Mouse (Mus musculus): ENCODE data around the gene Vmn2r106.

The Vmn2r106 gene

DNA sequence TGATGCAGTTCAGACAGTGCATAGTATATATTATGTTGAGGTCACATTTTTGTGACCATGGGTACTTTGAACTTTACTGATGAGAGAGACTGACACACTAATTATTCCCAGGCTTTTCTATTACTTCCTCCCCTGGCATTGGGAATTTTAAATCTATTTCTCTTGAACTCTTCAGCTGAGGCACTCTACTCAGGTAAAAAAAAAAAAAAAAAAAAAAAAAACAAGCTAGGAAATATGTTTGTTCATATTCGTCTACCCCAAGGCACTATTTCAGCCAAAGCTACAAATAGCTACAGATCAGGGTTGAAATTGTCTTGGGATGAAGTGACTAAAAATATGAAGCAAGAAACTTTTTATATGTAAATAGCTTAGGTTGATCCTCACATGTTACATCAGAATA lies at the start of gene Vmn2r106:
Vmn2r106 (minus strand) TSS at position 101 of the 400 bp plus-strand sequence.
- no peak for DNase-seq

DNA sequence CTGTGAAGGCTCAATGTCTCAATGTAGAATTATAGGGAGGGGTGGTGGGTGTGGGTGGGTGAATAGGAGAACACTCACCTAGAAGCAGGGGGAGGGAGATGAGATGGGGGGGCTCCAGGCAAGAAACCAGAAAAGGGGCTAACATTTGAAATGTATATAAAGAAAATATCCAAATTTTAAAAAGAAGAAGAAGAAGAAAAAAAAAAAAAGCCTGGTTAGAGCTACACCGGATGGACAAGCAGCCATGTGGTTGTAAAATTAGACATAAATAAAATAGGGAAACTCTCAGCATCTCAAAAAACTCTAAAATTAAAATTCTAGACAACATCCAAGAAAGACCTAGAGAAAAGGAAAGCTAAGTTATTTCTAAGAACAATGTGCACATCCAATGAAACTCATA lies 20.4 kb upstream of the Vmn2r106 start:
- no peak for DNase-seq

DNA sequence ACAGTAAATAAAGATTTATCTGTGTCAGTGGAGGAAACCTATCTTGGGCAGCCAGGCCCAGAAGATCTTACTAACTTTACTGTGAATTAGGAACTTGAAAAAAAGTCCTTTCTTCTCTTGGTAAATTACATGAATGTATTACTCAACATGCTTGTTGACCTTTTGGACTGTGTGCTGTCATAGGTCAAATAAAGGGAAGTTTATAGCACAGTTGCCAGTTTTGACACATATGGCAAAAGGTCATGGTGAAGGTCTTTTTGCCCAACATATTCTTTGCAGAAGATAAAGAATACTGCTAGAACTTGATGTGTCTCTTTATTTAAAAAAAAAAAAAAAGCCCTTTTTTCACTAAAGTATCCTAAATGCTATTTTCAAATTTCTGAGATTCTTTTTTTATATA lies 1.6 kb upstream of the Vmn2r106 start:
- no peak for DNase-seq

DNA sequence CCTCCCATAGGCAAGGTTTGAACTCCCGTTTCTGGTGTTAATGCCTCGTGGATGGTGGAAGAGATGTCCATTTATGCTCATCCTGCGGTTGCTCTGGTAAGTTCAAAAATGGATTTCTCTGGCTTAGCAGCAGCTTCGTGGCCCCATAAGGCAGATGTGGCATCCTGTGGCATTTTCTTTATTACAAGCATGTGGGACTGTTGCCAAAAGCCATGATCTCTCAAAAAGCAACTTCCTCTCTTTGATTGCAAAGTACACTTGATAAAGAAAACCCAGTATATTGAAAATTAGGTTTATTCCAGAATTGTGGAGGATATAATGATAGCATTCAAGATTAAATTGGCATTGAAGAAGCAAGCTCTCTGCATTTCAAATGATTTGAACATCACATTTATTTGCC lies 29.8 kb downstream of the Vmn2r106 start:
- no peak for DNase-seq

DNA sequence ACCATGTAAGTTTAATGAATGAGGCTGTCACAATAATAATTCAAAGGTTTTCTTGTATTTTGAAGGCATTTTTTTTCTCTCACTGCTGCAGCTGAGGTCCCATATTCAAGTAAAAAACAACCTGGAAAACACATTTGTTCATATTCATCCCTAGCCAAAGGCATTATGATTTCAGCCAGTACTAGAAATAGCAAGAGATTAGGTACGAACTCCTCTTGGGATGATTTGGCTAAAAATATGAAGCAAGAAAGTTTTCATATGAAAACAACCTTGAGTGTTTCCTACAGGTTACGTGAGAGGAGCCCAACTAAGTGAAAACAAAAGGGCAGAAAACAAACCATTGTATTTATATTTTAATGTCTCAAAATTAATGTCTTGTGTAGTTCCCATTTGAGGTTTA lies 50.4 kb downstream of the Vmn2r106 start, which contains the start of gene Vmn2r105:
Vmn2r105 (minus strand) TSS at position 101 of the 400 bp plus-strand sequence.
- no peak for DNase-seq
